Mouse (Mus musculus) testis, adult 2 months (tissue): ENCODE data around the gene Nbas. TPM values are rescaled to one million over a fixed set of nuclear protein-coding genes. Genes with fewer than 3 reads are reported as not detected.

ENCODE experiments used
- H3K27ac ChIP-seq: fragments of 200-500 bp; 2 replicates; pipeline ENCODE4 v1.5.1; 2012; ENCODE audit warnings: low read depth, low read length; ENCODE audit not compliant: control insufficient read depth, insufficient read depth
- H3K27me3 ChIP-seq: fragments of 200-500 bp; 2 replicates; pipeline ENCODE4 v1.6.1; 2012; ENCODE audit warnings: mild to moderate bottlenecking, low read length, moderate library complexity; ENCODE audit not compliant: control insufficient read depth, insufficient read depth
- H3K36me3 ChIP-seq: fragments of 200-500 bp; 2 replicates; pipeline ENCODE4 v1.6.1; 2012; ENCODE audit warnings: mild to moderate bottlenecking, low read length; ENCODE audit not compliant: control insufficient read depth, insufficient read depth
- H3K4me1 ChIP-seq: fragments of 200-500 bp; 2 replicates; pipeline ENCODE4 v1.6.1; 2012; ENCODE audit warnings: low read length; ENCODE audit not compliant: control insufficient read depth, insufficient read depth
- H3K4me3 ChIP-seq: fragments of 200-500 bp; 2 replicates; pipeline ENCODE4 v1.5.1; 2012; ENCODE audit warnings: low read depth, mild to moderate bottlenecking, low read length, moderate library complexity, mixed read lengths; ENCODE audit not compliant: control insufficient read depth
- CTCF ChIP-seq: fragments of 200-500 bp; IDR thresholded peaks from 2 replicates; pipeline ENCODE4 v1.5.1; 2012; ENCODE audit warnings: low read depth, mild to moderate bottlenecking, inconsistent platforms, low read length, moderate library complexity; ENCODE audit not compliant: control insufficient read depth, insufficient read depth, insufficient replicate concordance
- POLR2A ChIP-seq: fragments of 200-500 bp; IDR thresholded peaks from 2 replicates; pipeline ENCODE4 v1.6.1; 2012; ENCODE audit warnings: low read depth, mild to moderate bottlenecking, inconsistent platforms, low read length, moderate library complexity; ENCODE audit not compliant: control insufficient read depth
- polyA plus RNA-seq: library from polyadenylated mRNA; depleted of rRNA; stranded (reverse); fragments of >200 nt; gene quantifications from 2 replicates; pipeline ENCODE4 v1.2.3, GENCODE M21; 2012; rRNA removed

The Nbas gene
- polyA plus RNA-seq, result 74.2 and 76.9 TPM in 2 replicates

- TF ChIP-seq CTCF, result no peak
- TF ChIP-seq POLR2A, result peak; percentile 62
- Histone ChIP-seq H3K27ac (peak within 1 kb of the TSS; percentile 45), H3K27me3 (no peaks in the 10 kb centered on the region), H3K4me3 (peak within 1 kb of the TSS; percentile 93), H3K36me3 (no peaks in the 10 kb centered on the region), H3K4me1 (peaks cover 4% of the 10 kb centered on the region)
Observed at GRCm38 (mm10) chr12:13268826-13269449, at the start of gene Nbas. Nbas (plus strand) TSS chr12:13269133.

GRCm38 (mm10) chr12:13242453-13242852, 26.5 kb upstream of the Nbas start:
- H3K4me3 ChIP-seq, result no peak overlapping the region
- H3K27ac ChIP-seq, result no peak overlapping the region
- no peak for TF ChIP-seq CTCF
- TF ChIP-seq POLR2A, result no peak
- H3K27me3 ChIP-seq, result no peaks in the 10 kb centered on the region
- peaks cover 4% of the 10 kb centered on the region for H3K36me3 ChIP-seq
- H3K4me1 ChIP-seq, result no peaks in the 10 kb centered on the region; the same call in 1 of the 2 replicates

GRCm38 (mm10) chr12:13248691-13249572, 20.0 kb upstream of the Nbas start, which contains the start of gene Ddx1:
Ddx1 (minus strand) TSS chr12:13249213.
- Histone ChIP-seq H3K27ac (peak within 1 kb of the TSS; percentile 87), H3K27me3 (no peaks in the 10 kb centered on the region), H3K4me3 (peak within 1 kb of the TSS; percentile 97), H3K4me1 (no peaks in the 10 kb centered on the region; the same call in 1 of the 2 replicates), H3K36me3 (peaks cover 2% of the 10 kb centered on the region; the same call in 1 of the 2 replicates)
- no peak for TF ChIP-seq CTCF
- TF ChIP-seq POLR2A, result peak; percentile 77

GRCm38 (mm10) chr12:13249573-13249919, 19.4 kb upstream of the Nbas start:
- no peak for TF ChIP-seq POLR2A
- no peak for TF ChIP-seq CTCF
- Histone ChIP-seq H3K27me3 (no peaks in the 10 kb centered on the region), H3K27ac (no peak overlapping the region), H3K4me1 (no peaks in the 10 kb centered on the region; the same call in 1 of the 2 replicates), H3K36me3 (no peaks in the 10 kb centered on the region), H3K4me3 (no peak overlapping the region)

- Histone ChIP-seq H3K36me3 (no peaks in the 10 kb centered on the region), H3K4me1 (no peaks in the 10 kb centered on the region), H3K27me3 (no peaks in the 10 kb centered on the region), H3K27ac (no peak overlapping the region), H3K4me3 (no peak overlapping the region)
- no peak for TF ChIP-seq POLR2A
- no peak for TF ChIP-seq CTCF
Observed at GRCm38 (mm10) chr12:13255068-13255467, 13.9 kb upstream of the Nbas start.

- H3K36me3 ChIP-seq, result no peaks in the 10 kb centered on the region
- H3K4me1 ChIP-seq, result no peaks in the 10 kb centered on the region
- TF ChIP-seq POLR2A (no peak), CTCF (no peak)
- H3K27me3 ChIP-seq, result no peaks in the 10 kb centered on the region
- no peak overlapping the region for H3K4me3 ChIP-seq
- peak overlapping the region; percentile 6; the same call in 1 of the 2 replicates for H3K27ac ChIP-seq
Observed at GRCm38 (mm10) chr12:13255701-13256100, 13.2 kb upstream of the Nbas start.

- Histone ChIP-seq H3K4me1 (peaks cover 4% of the 10 kb centered on the region), H3K36me3 (no peaks in the 10 kb centered on the region), H3K27ac (no peak overlapping the region), H3K27me3 (no peaks in the 10 kb centered on the region), H3K4me3 (no peak overlapping the region)
- TF ChIP-seq CTCF (no peak), POLR2A (no peak)
Observed at GRCm38 (mm10) chr12:13268412-13268811, 521 bp upstream of the Nbas start.
